Mouse (Mus musculus) CH12.LX (cell line): Measurements from ENCODE around the gene Phactr1. TPM values are rescaled to one million over a fixed set of nuclear protein-coding genes. Genes with fewer than 3 reads are reported as not detected.

ENCODE experiments used
- DNase-seq: peaks from one replicate; pipeline ENCODE4 v3.0.0-alpha.2; 2013; ENCODE audit errors: extremely low read depth
- H3K27ac ChIP-seq: 2 replicates; pipeline ENCODE4 v1.5.1; 2012; ENCODE audit warnings: low read depth, mild to moderate bottlenecking, control low read depth, moderate library complexity; ENCODE audit not compliant: insufficient read depth
- H3K27me3 ChIP-seq: replicated peaks from 2 replicates; pipeline ENCODE3; 2012; ENCODE audit warnings: inconsistent platforms
- H3K36me3 ChIP-seq, 2 experiments: replicated peaks in 1 of 2; 2 replicates each; pipeline versions ENCODE3 to v1.6.1; 2012; ENCODE audit warnings: inconsistent platforms in 1 of 2, low read length in 1 of 2, mild to moderate bottlenecking in 1 of 2, mixed read lengths in 1 of 2, moderate library complexity in 1 of 2; ENCODE audit not compliant: control insufficient read depth in 1 of 2, insufficient read depth in 1 of 2
- H3K4me1 ChIP-seq, 2 experiments: 2 replicates each; pipeline ENCODE4 v1.6.1; 2012; ENCODE audit warnings: inconsistent platforms in 1 of 2, moderate library complexity in 1 of 2; ENCODE audit not compliant: insufficient read depth in 2 of 2, control insufficient read depth in 1 of 2
- H3K4me2 ChIP-seq: 2 replicates; pipeline ENCODE4 v1.6.1; 2012; ENCODE audit warnings: low read depth, mild to moderate bottlenecking, control low read depth; ENCODE audit not compliant: poor library complexity, insufficient read depth, severe bottlenecking
- H3K4me3 ChIP-seq, 3 experiments: fragments of 150-350 bp in 1 of 3; sonication (generic) in 1 of 3; replicated peaks in 1 of 3; 2 replicates each; pipeline versions ENCODE3 to v1.5.1; 2011 to 2012; ENCODE audit warnings: low read depth in 2 of 3, low read length in 2 of 3, mild to moderate bottlenecking in 2 of 3, moderate library complexity in 2 of 3, control low read depth in 1 of 3, improper control_type of control experiment in 1 of 3, inconsistent platforms in 1 of 3, mixed read lengths in 1 of 3; ENCODE audit not compliant: poor library complexity in 1 of 3
- H3K79me2 ChIP-seq: replicated peaks from 2 replicates; pipeline ENCODE4 v1.6.1; 2012; ENCODE audit warnings: mild to moderate bottlenecking, moderate library complexity; ENCODE audit not compliant: control insufficient read depth, poor library complexity, insufficient read depth, severe bottlenecking; ENCODE audit errors: extremely low read depth
- H3K9ac ChIP-seq: 2 replicates; pipeline ENCODE4 v1.6.1; 2012; ENCODE audit warnings: low read depth, mild to moderate bottlenecking, control low read depth, moderate library complexity; ENCODE audit not compliant: insufficient read depth
- H3K9me3 ChIP-seq: replicated peaks from 2 replicates; pipeline ENCODE3; 2012; ENCODE audit warnings: low read length, inconsistent platforms, mixed read lengths
- BHLHE40 ChIP-seq: IDR thresholded peaks from 2 replicates; pipeline ENCODE4 v1.6.1; 2011; ENCODE audit warnings: mild to moderate bottlenecking, low read depth, low read length, improper control_type of control experiment
- CHD1 ChIP-seq: IDR thresholded peaks from 2 replicates; pipeline ENCODE4 v1.6.1; 2012; ENCODE audit warnings: low read depth, low read length, improper control_type of control experiment, inconsistent platforms
- HCFC1 ChIP-seq: IDR thresholded peaks from 2 replicates; pipeline ENCODE4 v1.6.1; 2012; ENCODE audit warnings: low read depth, mild to moderate bottlenecking, inconsistent platforms, low read length, improper control_type of control experiment
- IRF4 ChIP-seq: IDR thresholded peaks from 2 replicates; pipeline ENCODE4 v1.6.1; 2014; ENCODE audit warnings: low read depth, mild to moderate bottlenecking, inconsistent platforms, low read length, improper control_type of control experiment
- JUN ChIP-seq: IDR thresholded peaks from 2 replicates; pipeline ENCODE4 v1.6.1; 2011; ENCODE audit warnings: low read depth, mild to moderate bottlenecking, low read length, improper control_type of control experiment, moderate library complexity; ENCODE audit not compliant: insufficient read depth
- KAT2A ChIP-seq: IDR thresholded peaks from 2 replicates; pipeline ENCODE4 v1.6.1; 2012; ENCODE audit warnings: low read length, improper control_type of control experiment, inconsistent platforms; ENCODE audit not compliant: insufficient replicate concordance
- MAFK ChIP-seq: IDR thresholded peaks from 2 replicates; pipeline ENCODE4 v1.6.1; 2011; ENCODE audit warnings: low read length, improper control_type of control experiment; ENCODE audit not compliant: insufficient replicate concordance
- MAZ ChIP-seq: IDR thresholded peaks from 2 replicates; pipeline ENCODE4 v1.6.1; 2012; ENCODE audit warnings: low read depth, mild to moderate bottlenecking, inconsistent platforms, low read length, improper control_type of control experiment, moderate library complexity
- MEF2A ChIP-seq: IDR thresholded peaks from 2 replicates; pipeline ENCODE4 v1.6.1; 2014; ENCODE audit warnings: low read depth, mild to moderate bottlenecking, inconsistent platforms, low read length, improper control_type of control experiment, borderline replicate concordance
- NELFE ChIP-seq: IDR thresholded peaks from 2 replicates; pipeline ENCODE4 v1.6.1; 2011; ENCODE audit warnings: low read depth, low read length, improper control_type of control experiment
- PAX5 ChIP-seq: IDR thresholded peaks from 2 replicates; pipeline ENCODE4 v1.6.1; 2012; ENCODE audit warnings: low read length, inconsistent platforms, mixed read lengths
- POLR2AphosphoS2 ChIP-seq: IDR thresholded peaks from 2 replicates; pipeline ENCODE4 v1.6.1; 2011; ENCODE audit warnings: low read depth, low read length, improper control_type of control experiment
- SIN3A ChIP-seq: IDR thresholded peaks from 2 replicates; pipeline ENCODE4 v1.6.1; 2012; ENCODE audit warnings: low read length, improper control_type of control experiment, inconsistent platforms
- TBP ChIP-seq: conservative IDR thresholded peaks from 2 replicates; pipeline ENCODE4 v1.6.1; 2011; ENCODE audit warnings: low read depth, low read length, improper control_type of control experiment
- TCF12 ChIP-seq: IDR thresholded peaks from 2 replicates; pipeline ENCODE4 v1.6.1; 2014; ENCODE audit warnings: low read depth, mild to moderate bottlenecking, inconsistent platforms, low read length, improper control_type of control experiment
- UBTF ChIP-seq: IDR thresholded peaks from 2 replicates; pipeline ENCODE4 v1.6.1; 2012; ENCODE audit warnings: low read depth, mild to moderate bottlenecking, inconsistent platforms, low read length, improper control_type of control experiment, moderate library complexity
- ZKSCAN1 ChIP-seq: IDR thresholded peaks from 2 replicates; pipeline ENCODE4 v1.6.1; 2012; ENCODE audit warnings: low read depth, inconsistent platforms, low read length, improper control_type of control experiment, borderline replicate concordance
- dilution Hi-C: fragments of 300-500 bp; cut with MboI; formaldehyde crosslinking; loops from 2 replicates; pipeline ENCODE4 v1.14.3; 2020; ENCODE audit warnings: low sequenced_read_pairs; ENCODE audit not compliant: extremely low pct_unique_long_range_greater_than_20kb, extremely low pct_ligation_motif_present
- in situ Hi-C: fragments of 300-500 bp; cut with MboI; formaldehyde crosslinking; loops from 3 replicates; pipeline ENCODE4 v1.14.3; 2019; ENCODE audit warnings: low sequenced_read_pairs, low pct_ligation_motif_present, low pct_unique_long_range_greater_than_20kb, mixed read lengths
- polyA plus RNA-seq: library from polyadenylated mRNA; unstranded; fragments of >175 nt; gene quantifications from 2 replicates; pipeline ENCODE4 v1.2.1, GENCODE M21; 2012; ENCODE audit warnings: low read depth; ENCODE audit not compliant: insufficient read length
- total RNA-seq, 2 experiments: library from RNA; depleted of rRNA; stranded (reverse); fragments of 300-350 nt in 1 of 2; fragments of >200 nt in 1 of 2; gene quantifications; 2 replicates each; pipeline ENCODE4 v1.2.3; 2012 to 2014

Phactr1 gene
- total and polyA plus RNA-seq, 3 experiments, result 2.0 to 6.1 (median 3.1) TPM

DNA sequence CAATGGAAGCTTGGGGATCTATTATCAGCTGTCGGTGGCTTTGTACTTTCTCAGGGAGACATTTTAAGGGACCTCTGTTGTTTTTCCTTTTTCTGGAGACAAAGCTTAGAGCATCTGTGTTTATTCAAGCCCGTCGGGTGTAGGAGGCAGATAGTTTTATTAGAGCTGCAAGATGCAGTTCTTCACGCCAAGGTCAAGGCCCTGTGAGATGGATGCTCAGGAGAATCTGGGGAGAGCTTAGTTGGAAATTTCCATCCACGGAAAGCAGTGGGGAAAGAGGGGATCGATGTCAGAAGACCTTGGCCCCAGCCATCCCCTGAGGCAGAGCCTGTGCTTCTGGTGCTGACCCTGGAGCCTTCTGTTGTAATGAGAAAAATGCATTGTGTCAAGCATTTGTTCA lies 340.6 kb downstream of the Phactr1 start:
- Histone ChIP-seq H3K27me3 (no peaks in the 10 kb centered on the region), H3K27ac (no peak overlapping the region), H3K9me3 (no peaks in the 10 kb centered on the region), H3K4me3 (no peak overlapping the region), H3K36me3 (no peaks in the 10 kb centered on the region), H3K79me2 (no peaks in the 10 kb centered on the region), H3K9ac (no peak overlapping the region), H3K4me1 (peaks cover 0 to 7% of the 10 kb centered on the region in 2 experiments; a peak in 2 of 4 replicates), H3K4me2 (no peak overlapping the region)
- dilution Hi-C loops (no loop called here), in situ Hi-C loops (no loop called here)
- DNase-seq, result no peak
- TF ChIP-seq PAX5, result no peak
- TF ChIP-seq MEF2A, result no peak
- TF ChIP-seq IRF4, result no peak
- no peak for TF ChIP-seq TBP

DNA sequence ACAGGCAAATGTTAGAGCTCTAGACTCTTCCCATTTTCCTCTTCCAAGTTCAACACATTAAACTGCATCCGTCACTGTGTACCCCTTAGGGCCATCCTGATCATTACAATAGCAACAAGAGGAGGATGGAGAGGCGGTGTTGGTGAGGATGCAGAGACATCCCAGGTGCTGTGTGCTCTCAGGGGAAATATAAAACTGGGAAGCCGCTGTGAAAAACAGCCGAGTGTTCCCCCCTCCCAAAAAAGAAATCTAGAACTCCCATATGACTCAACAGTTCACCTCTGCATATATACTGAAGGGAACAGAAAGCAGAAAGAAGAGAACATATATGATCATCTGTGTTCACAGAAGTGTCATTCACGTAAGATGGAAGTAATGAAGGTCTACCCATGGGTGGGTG lies 342.6 kb downstream of the Phactr1 start:
- dilution Hi-C loops, result no loop called here
- Histone ChIP-seq H3K4me3 (no peak overlapping the region), H3K9ac (no peak overlapping the region), H3K9me3 (no peaks in the 10 kb centered on the region), H3K4me1 (peaks cover 0 to 7% of the 10 kb centered on the region in 2 experiments; a peak in 2 of 4 replicates), H3K4me2 (no peak overlapping the region), H3K36me3 (no peaks in the 10 kb centered on the region), H3K27ac (no peak overlapping the region), H3K27me3 (no peaks in the 10 kb centered on the region), H3K79me2 (no peaks in the 10 kb centered on the region)
- in situ Hi-C loops, result no loop called here
- TF ChIP-seq ZKSCAN1 (no peak), HCFC1 (no peak), BHLHE40 (no peak)
- no peak for DNase-seq

DNA sequence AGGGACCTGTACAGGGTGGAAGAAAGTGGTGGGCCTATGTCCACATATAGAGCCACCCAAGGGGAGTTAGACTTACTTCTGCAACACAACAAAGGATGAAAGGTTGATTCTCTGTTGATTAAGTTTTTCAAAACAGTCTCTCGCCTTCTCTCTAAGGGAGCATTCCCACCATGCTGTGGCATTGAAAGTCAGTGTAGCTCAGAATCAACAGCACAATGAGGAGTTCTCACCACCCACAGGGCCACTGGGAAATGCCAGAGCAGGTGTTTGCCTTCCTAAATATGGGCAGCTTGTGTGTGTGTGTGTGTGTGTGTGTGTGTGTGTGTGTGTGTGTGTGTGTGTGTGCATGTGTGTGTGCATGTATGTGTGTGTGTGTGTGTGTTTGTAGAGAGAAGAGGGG lies 347.1 kb downstream of the Phactr1 start:
- Histone ChIP-seq H3K4me3 (no peak overlapping the region), H3K4me1 (peaks cover 0 to 6% of the 10 kb centered on the region in 2 experiments; a peak in 1 of 4 replicates), H3K9ac (no peak overlapping the region), H3K27ac (no peak overlapping the region), H3K9me3 (no peaks in the 10 kb centered on the region), H3K36me3 (no peaks in the 10 kb centered on the region), H3K79me2 (no peaks in the 10 kb centered on the region), H3K27me3 (no peaks in the 10 kb centered on the region), H3K4me2 (no peak overlapping the region)
- dilution Hi-C loops (no loop called here), in situ Hi-C loops (no loop called here)
- no peak for DNase-seq
- TF ChIP-seq KAT2A (no peak), TCF12 (no peak), BHLHE40 (no peak), TBP (no peak), POLR2AphosphoS2 (no peak), MAZ (no peak), UBTF (no peak), NELFE (no peak), JUN (no peak), MAFK (no peak), ZKSCAN1 (no peak), SIN3A (no peak), CHD1 (no peak), PAX5 (no peak)
